Mouse (Mus musculus) mature B cell (primary cell): ENCODE data around the gene Atp6v1a.

ENCODE experiments used
- in situ Hi-C: fragments of 300-500 bp; cut with MboI; formaldehyde crosslinking; loops from 2 replicates; pipeline ENCODE4 v1.14.3; 2019

The Atp6v1a gene

DNA sequence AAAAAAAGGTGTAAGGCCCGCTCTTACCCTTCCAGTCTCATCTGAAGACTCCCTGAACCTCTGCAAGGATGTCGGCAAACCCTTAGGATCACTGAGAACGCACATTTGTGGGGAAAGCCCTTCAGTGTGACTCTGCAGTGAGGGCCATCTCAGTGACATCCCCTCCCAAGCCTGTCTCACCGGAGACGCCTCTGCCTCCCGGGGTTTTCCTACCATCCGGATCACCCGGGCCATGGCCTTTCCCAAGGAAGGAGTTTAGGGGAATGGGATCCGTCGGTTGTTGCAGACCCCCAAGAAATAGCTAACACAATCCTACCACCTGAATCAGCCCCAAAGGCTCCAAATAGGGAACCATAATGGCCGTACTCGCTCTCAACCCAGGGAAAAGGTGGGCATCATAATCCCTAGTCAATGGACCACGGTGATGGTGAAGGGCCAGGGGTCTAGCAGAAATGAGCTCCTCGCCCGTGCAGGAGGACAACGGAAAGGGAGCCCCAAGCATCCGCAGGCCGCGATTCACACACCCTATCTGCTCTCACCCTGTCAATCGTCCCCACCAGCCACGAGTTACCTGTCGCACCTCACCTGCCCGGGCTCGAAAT, 1.0 kb downstream of the Atp6v1a start:
- in situ Hi-C loops = no loop called here

DNA sequence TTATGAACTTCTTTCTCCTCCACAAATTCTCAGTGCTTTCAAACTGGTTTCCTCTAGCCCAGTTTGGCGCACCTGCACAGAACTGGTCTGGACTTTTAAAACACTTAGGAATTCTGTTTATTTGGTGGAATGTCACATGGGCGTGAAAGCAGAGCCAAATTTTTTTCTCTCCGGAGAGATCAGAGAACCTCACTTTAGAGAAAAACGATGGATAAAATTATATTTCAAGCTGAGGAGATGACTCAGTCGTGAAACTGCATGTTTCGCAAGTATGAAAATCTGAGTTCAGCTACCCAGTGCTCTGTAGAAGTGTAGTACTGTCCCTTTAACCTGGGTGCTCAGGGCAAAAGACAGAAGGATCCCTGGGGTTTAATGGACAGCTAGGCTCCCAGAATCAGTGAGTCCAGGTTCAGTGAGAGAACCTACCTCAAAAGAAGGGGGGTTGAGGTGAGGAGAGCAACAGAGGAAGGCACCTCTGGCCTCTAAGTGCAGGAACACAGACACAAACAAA, 2.9 kb downstream of the Atp6v1a start:
- in situ Hi-C loops = no loop called here

DNA sequence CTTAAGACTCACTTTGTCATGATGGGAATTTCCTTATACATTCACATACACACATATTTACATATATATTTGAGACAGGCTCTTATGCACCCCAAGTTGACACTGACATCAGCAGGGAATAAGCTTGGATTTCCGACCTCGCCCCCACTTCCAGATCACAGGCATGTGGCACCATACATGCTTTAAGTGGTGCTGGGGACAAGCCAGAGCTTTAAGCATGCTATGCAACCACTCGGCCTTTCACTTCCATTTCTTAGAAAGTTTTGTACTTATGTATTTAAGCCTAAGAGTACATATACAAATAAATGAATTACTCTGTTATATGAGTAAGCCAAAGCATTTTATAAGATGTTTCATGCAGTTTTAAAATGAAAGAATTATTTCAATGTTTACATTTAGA, 6.3 kb downstream of the Atp6v1a start:
- in situ Hi-C loops = no loop called here

DNA sequence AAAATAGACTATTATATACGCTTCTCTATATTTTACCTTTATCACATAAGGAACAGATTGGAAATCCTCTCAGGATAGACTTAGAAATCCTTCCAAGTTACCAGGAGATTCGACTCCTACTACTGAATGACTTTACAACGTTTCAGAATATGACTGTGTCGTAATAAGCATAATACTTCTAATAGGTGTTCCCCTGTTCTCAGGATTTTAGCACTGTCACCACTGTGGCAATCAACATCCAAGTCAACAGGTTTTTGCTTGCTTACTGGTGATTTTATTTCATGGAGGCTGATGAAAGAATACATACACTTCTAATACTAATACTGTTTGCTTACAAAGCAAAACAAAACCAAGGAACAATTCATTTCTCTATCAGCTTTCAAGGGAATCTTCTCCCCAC, 7.2 kb downstream of the Atp6v1a start:
- in situ Hi-C loops = no loop called here

DNA sequence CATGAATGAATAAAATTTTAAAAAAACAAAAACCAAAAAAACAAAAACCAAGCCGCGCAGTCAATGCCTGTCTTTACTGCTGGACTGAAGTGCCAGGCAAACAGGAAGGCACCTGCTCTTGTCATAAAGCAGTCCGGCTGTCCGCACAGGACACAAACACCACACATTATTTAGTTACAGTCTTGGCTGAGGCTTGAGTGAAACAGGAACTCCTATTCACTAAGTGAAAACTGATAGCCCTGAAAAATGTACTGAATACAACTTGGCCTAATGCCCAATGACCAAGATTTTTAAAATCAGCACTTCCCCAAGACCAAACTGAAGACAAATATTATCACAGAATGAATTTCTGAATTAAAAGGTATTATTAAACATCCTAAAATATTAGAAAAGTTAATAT, 13.1 kb downstream of the Atp6v1a start:
- in situ Hi-C loops = no loop called here

DNA sequence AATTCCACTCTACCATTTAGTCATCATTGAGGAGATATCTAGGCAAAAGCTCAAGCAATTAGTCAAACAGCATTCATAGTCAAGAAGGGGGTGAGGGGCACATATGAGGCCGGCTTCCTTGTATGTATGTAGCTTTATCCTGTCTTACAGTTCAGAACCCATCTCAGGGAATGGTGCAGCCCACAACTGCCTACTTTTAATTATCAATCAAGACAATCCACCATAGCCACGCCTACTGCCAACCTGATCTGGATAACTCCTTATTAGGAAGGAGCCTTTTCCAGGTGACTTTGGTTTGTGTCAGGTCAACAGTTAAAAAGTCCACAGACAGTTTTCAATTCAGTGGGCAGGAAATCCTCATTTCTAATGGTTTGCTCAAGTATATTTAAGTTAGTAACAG, 14.1 kb downstream of the Atp6v1a start:
- in situ Hi-C loops = no loop called here

DNA sequence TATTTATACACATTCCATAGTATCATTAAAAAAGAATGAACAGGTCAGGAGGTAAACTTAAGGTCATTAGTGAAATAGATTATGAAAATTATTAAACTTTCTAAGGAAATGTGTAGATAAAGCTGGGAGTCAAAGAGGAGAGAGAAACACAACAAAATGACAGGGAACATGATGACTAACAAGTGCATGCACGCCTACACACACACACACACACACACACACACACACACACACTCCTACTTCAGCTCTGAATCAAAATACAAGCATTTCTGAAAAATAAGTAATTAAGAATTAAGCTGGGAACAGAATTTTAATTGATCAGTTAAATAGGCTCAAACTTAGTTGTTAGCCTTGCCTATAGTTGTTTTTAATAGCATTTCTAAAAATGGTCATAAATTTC, 14.8 kb downstream of the Atp6v1a start:
- in situ Hi-C loops = no loop called here

DNA sequence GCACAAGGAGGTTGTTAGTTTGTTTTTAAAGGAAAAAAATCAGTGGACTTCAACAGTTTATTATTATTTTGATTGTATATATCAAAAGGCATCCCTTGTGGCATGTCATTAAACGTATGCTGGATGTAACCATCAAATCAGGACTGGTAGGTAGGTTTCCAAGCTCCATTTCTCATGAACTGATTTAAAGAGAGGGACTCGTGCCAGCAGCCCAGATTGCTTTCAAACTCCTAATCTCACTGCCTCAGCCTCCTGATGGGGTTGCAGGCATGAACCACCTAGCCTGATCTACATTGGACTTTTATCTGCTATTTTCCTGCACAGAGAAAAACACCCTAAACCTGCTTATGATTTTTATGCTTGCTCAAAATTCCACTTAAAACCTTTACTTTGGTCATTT, 15.7 kb downstream of the Atp6v1a start:
- in situ Hi-C loops = no loop called here

DNA sequence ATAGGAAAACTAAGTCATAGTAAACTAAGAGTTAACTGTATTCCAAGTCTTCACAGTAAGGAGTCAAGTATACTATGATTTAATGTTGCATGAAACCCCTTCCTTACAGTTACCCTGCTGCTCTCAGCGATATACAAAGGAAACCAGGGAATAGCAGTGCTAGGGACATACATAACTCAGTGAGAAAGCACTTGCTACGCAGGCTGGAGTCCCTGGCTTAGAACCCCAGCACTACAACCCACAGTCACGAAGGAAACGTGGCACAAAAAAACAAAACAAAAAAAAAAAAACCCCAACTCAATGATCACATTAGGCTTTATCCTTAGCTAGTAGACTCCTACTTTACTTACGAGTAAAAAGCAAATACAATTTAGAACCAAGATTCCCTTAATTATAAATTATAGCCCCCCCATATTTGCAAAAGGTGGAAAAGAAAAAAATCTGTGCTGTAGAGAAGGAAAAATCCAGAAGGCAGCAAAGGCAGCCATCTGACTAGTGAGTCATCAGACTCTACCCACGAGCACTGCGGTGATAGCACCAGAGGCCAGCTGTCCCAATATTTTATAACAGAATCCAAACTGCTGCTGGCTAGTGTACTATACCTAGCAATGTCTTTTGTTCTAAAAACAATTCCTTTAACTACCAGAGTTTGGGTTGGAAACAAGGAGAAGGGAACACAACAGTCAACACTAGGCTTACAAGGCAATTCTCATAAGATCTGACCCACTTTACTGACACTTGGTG, 16.4 kb downstream of the Atp6v1a start:
- in situ Hi-C loops = no loop called here

DNA sequence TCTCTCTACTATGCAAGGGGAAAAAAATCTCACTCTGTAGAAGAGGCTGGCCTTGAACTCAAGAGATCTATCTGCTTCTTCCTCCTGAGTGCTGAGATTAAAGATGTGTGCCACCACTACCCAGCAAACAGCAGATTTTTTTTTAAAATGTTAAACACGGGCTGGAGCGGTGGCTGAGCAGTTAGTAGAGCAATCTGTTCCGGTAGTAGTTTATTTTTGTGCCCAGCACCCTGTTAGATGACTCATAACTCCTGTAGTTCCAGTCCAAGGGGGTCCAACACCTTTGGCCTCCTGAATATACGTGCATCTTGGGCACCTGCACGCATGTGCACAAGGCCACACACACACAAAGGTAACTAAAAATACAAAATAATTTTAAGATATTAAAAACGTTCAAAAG, 16.9 kb downstream of the Atp6v1a start:
- in situ Hi-C loops = no loop called here

DNA sequence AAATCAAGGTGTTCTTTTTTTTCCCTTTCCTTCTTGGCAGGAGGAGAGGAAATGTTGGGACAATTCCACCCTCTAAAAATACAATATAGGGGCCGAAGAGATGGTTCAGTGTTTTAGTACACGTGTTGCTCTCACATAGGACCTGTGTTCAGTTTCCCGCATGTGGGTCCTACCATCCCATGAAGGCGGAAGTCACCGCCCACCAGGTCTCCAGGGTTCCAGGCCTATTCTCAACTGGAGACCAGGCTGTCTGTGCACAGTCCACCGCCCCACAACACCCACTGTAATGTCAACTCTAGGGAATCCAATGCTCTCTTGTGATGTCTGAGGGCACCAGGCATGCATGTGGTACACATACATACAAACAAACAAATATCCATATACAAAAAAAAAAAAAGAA, 17.4 kb downstream of the Atp6v1a start:
- in situ Hi-C loops = no loop called here

DNA sequence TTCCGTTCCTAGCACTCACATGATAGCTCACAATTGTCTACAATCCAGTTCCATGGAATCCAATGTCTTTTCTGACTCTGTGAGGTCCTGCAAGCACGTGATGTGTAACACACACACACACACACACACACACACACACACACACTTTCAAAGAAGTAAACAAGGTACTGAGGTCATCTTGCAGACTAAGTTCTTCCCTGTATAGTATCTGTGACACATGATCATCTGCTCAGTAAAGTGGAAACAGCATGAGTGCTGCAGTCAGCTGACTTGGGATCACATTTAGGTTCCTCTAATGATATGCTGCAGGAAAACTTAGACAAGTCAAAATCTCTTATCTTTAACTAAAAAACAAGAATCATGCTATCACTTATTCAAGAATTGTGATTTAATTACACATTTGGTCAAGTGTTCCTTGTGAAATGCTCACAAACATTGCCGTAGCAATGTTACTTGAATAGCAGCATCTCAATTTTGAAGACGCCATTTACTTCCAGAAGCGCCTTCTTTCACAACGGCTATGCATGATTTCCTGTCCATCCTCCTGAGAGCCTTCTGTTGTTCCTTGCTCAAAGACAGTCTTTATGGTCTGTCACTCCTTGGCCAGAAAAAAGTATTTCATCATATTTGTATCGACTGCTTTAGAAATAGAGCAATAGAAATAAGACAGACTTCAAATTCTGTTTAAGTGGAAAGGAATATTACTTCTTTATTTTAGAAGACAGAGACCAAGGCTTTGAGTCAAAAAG, 19.6 kb downstream of the Atp6v1a start:
- in situ Hi-C loops = no loop called here

DNA sequence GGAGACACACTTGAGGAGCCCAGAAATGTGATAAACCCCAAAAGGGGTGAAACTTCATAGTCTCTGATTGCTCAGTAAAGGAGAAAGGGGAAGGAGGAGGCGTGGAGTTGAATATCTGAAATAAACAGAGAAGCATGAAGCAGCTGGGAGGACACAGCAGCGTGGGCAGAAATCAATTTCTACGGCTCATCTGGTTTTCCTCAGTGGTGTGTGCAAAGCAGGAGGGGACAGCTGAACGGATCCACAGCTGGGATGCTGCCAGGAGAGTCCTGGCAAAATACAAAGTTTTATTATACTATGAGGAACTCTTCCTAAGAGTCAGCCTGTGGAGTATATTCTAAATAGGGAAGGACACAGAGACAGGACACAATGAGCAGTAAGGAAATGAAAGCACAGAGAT, 30.5 kb downstream of the Atp6v1a start:
- in situ Hi-C loops = no loop called here

DNA sequence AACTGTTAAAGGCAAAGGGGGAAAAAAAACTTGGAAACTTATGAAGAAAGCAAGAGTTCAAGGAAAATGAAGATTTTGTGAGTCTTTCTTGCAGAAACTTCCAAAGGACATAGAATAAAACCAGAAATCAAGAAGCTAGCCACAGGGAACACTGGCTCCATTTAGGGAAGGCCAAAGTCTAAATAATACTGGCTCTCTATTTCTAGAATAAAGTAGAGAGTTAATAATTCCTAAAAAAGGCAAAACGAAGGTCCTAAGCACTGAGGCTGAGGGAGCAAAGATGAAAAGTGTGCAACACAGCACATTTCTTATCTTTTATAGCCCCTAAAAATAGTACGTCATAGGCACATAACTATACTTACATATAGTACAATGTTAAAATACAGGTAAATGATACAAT, 34.3 kb downstream of the Atp6v1a start:
- in situ Hi-C loops = no loop called here

DNA sequence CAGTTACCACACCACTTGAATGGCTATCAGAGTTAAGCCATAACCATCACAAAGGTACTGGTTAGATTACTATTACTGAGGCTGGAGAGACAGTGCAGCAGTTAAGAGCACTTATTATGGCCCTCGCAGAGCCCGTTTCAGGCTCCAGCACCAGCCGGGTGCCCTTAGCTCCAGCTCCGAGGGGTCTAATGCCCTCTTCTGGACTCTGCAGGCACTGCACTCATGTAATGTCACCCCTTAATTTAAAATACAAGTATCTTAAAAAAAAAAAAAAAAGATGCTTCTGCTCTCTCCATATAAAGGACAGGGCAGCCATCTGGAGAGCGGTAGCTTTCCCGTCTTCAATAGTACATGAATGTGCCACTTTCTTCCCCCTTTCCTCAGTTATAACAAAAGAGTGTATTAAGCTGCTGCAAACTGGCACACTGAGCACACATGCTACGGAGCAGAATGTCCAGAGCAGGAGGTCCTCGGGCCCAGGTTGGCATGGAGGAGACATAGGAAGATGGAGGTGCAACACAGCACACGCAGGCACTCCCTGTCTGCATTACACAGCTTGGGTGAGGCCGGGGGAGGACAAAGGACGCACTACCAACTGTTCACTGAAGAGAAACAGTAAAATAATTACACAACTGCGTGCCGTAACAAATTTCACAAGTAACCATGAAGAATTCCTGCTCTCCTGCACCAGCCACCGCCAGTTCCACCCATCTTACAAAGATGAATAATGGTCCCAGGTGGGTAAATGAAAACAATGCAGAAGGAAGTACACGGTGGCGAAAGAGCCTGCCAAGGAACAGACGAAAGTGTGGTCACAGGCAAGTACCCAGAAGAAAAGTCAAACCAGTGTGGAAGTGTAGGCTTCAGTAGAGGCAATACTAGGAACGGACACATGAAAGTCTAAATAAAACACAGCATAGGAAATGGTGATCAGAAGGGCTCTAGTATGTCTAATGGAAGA, 35.4 kb downstream of the Atp6v1a start:
- in situ Hi-C loops = no loop called here

DNA sequence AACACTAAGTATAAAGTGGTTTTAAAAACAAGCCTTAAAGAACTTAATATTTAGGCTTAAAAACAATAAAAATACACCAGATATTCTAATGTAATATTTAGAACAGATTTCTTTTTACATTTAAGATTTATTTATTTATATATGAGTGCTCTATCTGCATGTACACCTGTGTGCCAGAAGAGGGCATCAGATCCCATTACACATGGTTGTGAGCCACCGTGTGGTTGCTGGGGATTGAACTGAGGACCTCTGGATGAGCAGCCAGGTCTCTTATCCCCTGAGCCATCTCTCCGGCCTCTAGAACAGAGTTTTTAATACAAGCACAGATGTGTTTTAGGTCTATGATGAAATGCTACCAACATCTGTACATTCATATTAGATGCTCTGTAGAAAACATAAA, 36.6 kb downstream of the Atp6v1a start:
- in situ Hi-C loops = no loop called here

DNA sequence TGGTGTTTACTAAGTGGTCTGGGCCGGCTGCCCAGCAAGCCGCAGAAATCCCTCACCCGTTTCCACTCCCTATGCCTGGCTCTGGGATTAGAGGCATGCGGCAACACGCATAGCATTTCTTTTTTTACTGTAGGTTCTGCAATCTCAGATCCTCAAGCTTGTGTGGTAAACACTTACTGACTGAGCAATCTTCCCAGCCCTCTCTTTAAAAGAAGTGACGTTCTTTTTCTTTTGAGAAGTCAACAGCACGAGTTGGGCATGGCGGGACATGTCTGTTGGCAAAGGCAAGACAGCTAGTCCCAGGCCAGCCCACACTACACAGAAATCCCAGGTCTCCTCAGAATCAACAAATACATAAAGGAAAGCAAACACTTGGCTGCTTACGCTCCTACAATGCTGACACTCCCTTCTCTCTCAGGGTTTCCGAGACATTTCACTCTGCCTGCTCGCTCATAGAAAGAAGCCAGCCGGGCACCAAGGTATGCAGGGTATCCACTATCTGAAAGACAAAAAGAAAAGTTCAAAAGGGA, 38.3 kb downstream of the Atp6v1a start:
- in situ Hi-C loops = no loop called here

DNA sequence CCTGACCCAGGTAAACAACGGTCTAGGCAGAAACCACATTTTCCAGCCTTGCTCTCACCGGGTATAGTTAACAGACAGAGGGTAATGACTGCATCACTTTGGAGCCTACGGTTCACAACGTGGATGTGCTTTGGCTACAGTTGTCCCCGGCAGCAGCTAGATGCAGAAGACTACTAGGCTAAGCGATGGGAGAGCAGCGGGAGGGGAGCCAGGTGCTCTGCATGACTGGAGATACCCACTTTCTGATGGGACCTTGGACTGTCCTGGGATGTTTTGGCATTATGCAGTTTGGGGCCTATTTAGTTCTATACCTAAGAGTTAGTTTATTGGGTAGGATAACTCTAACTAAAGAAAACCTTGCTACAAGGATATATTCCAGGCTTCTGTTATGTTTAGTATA, 40.1 kb downstream of the Atp6v1a start:
- in situ Hi-C loops = no loop called here

DNA sequence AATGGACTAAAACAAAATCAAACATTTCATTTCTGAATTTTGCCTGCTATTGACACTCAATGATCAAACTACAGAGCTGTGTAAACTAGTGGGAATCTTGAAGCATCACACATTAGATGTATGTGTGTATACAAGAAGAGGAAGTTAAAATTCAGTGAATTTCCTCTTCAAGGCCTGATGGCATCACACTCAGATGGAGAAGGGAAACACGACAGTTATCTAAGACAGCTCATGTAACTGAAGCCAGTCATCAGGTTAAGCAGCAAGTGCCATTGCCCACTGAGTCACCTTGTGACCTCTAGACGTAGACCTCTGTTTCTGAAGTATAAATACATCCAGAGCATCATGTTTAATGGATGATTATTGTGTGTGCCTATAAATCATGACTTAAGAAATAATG, 51.9 kb downstream of the Atp6v1a start:
- in situ Hi-C loops = no loop called here

DNA sequence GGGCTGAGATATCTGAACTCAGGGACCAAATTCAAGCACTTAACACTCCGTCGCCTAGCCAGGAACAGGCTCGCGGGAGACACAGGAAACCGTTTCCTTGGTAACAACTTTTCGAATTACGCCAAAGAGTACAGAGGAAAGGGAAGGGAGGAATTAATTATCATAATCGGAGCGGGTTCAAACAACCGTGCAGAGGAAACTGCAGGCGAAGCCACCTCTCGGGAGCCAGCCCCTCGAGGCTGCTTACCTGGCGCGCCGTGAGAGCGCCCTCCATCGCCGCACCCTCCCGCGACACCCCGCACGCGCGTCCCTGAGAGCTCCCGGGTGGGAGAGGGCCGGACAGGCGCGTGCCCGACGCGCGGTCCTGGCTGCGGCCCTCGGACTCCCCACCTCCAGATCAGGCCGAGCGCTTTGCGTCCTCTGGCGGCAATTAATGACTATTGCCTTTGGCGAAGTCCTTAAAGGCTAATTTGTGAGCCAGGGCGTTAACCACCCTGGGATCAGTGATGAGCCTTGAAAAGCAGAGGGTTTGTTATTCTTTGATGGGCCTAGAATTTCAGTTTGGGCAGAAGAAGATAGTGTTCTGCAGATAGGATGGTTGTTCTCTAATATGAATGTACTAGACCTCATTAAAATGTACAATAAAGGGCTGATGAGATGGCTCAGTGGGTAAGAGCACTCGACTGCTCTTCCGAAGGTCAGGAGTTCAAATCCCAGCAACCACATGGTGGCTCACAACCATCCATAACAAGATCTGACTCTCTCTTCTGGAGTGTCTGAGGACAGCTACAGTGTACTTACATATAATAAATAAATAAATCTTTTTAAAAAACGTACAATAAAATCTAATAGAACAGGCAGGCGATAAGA, 76.2 kb downstream of the Atp6v1a start, which contains the start of gene Gramd1c:
Gramd1c (minus strand) TSS at position 321 of the 870 bp plus-strand sequence.
- in situ Hi-C loops = loop anchor here (10.0 kb wide), 1 partner anchor 188 kb away; no protein-coding TSS in a partner anchor
